Mouse (Mus musculus) bone marrow macrophage, adult 2 months (primary cell): ENCODE measurements at regions not wholly inside any gene's neighbourhood (a gene's known extent, or its start where the extent isn't known, plus 50 kb on each side); places are given as distances from the start of the nearest gene placed in this dataset.

Experiments used
- H3K27ac ChIP-seq: 2 replicates; pipeline ENCODE4 v1.5.1; 2012; ENCODE audit warnings: low read depth, low read length; ENCODE audit not compliant: insufficient read depth
- H3K4me1 ChIP-seq: 2 replicates; pipeline ENCODE4 v1.6.1; 2012; ENCODE audit warnings: low read length; ENCODE audit not compliant: control insufficient read depth, insufficient read depth
- H3K4me3 ChIP-seq: 2 replicates; pipeline ENCODE4 v1.5.1; 2012; ENCODE audit warnings: mild to moderate bottlenecking, low read length, moderate library complexity; ENCODE audit not compliant: insufficient read depth
- CTCF ChIP-seq: IDR thresholded peaks from 2 replicates; pipeline ENCODE4 v1.5.1; 2012; ENCODE audit warnings: low read depth, mild to moderate bottlenecking, low read length, moderate library complexity
- POLR2A ChIP-seq: IDR thresholded peaks from 2 replicates; pipeline ENCODE4 v1.6.1; 2012; ENCODE audit warnings: mild to moderate bottlenecking, low read depth, low read length, borderline replicate concordance

- Histone ChIP-seq H3K4me3 (no peak overlapping the region), H3K4me1 (no peaks in the 10 kb centered on the region), H3K27ac (no peak overlapping the region)
- no peak for TF ChIP-seq POLR2A
- TF ChIP-seq CTCF, result no peak
These were observed 375.7 kb downstream of the Rps24 start for GRCm38 (mm10) chr14:24862661-24863060.

- H3K27ac ChIP-seq, result no peak overlapping the region
- H3K4me1 ChIP-seq, result no peaks in the 10 kb centered on the region
These were observed 376.2 kb downstream of the Rps24 start for GRCm38 (mm10) chr14:24863116-24863515.

GRCm38 (mm10) chr14:24865579-24866230 is 378.8 kb downstream of the Rps24 start:
- TF ChIP-seq POLR2A (no peak), CTCF (no peak)
- H3K27ac ChIP-seq, result no peak overlapping the region
- no peak overlapping the region for H3K4me3 ChIP-seq
- H3K4me1 ChIP-seq, result no peaks in the 10 kb centered on the region

More at GRCm38 (mm10) chr14:24863116-24863515, 376.2 kb downstream of the Rps24 start:
- no peak for TF ChIP-seq CTCF
- TF ChIP-seq POLR2A, result no peak
- H3K4me3 ChIP-seq, result no peak overlapping the region

- Histone ChIP-seq H3K4me1 (no peaks in the 10 kb centered on the region), H3K27ac (no peak overlapping the region), H3K4me3 (no peak overlapping the region)
- TF ChIP-seq POLR2A (no peak), CTCF (no peak)
These were observed 380.9 kb downstream of the Rps24 start for GRCm38 (mm10) chr14:24867816-24868215.

- H3K27ac ChIP-seq, result no peak overlapping the region
- no peak for TF ChIP-seq CTCF
- TF ChIP-seq POLR2A, result no peak
- no peak overlapping the region for H3K4me3 ChIP-seq
- H3K4me1 ChIP-seq, result no peaks in the 10 kb centered on the region
These were observed 381.8 kb downstream of the Rps24 start for GRCm38 (mm10) chr14:24868756-24869155.

GRCm38 (mm10) chr14:24870246-24870645 is 383.3 kb downstream of the Rps24 start:
- Histone ChIP-seq H3K4me1 (no peaks in the 10 kb centered on the region), H3K27ac (no peak overlapping the region), H3K4me3 (no peak overlapping the region)
- TF ChIP-seq POLR2A (no peak), CTCF (no peak)

GRCm38 (mm10) chr14:24871392-24871998 is 384.6 kb downstream of the Rps24 start:
- TF ChIP-seq POLR2A (no peak), CTCF (no peak)
- Histone ChIP-seq H3K4me3 (no peak overlapping the region), H3K4me1 (no peaks in the 10 kb centered on the region), H3K27ac (no peak overlapping the region)

GRCm38 (mm10) chr14:24872931-24873330 is 386.0 kb downstream of the Rps24 start:
- H3K4me1 ChIP-seq, result no peaks in the 10 kb centered on the region
- H3K27ac ChIP-seq, result no peak overlapping the region
- no peak overlapping the region for H3K4me3 ChIP-seq
- no peak for TF ChIP-seq CTCF
- no peak for TF ChIP-seq POLR2A

- Histone ChIP-seq H3K4me1 (no peaks in the 10 kb centered on the region), H3K27ac (no peak overlapping the region), H3K4me3 (no peak overlapping the region)
- TF ChIP-seq POLR2A, result no peak
These were observed 386.5 kb downstream of the Rps24 start for GRCm38 (mm10) chr14:24873406-24873805.

GRCm38 (mm10) chr14:24874426-24875155 is 387.7 kb downstream of the Rps24 start:
- Histone ChIP-seq H3K4me3 (no peak overlapping the region), H3K4me1 (no peaks in the 10 kb centered on the region), H3K27ac (no peak overlapping the region)
- TF ChIP-seq POLR2A (no peak), CTCF (no peak)
